Mouse (Mus musculus) MEL (cell line): ENCODE results near the gene Tsacc. TPM values are rescaled to one million over a fixed set of nuclear protein-coding genes. Genes with fewer than 3 reads are reported as not detected.

Experiments used
- DNase-seq: peaks from one replicate; pipeline ENCODE4 v3.0.0; 2011; ENCODE audit warnings: low read depth, low spot score
- H3K27ac ChIP-seq: 2 replicates; pipeline ENCODE4 v1.5.1; 2012; ENCODE audit warnings: low read depth, mild to moderate bottlenecking, control low read depth, low read length, moderate library complexity; ENCODE audit not compliant: control insufficient read depth
- H3K27me3 ChIP-seq, 2 experiments: fragments of 150-350 bp in 1 of 2; sonication (generic) in 1 of 2; 2 replicates each; pipeline ENCODE4 v1.6.1; 2012; ENCODE audit warnings: low read length in 2 of 2, mild to moderate bottlenecking in 2 of 2, improper control_type of control experiment in 1 of 2, moderate library complexity in 1 of 2; ENCODE audit not compliant: insufficient read depth in 2 of 2, control insufficient read depth in 1 of 2
- H3K36me3 ChIP-seq, 2 experiments: 2 replicates each; pipeline ENCODE4 v1.6.1; 2012 to 2014; ENCODE audit warnings: low read length in 2 of 2, improper control_type of control experiment in 1 of 2, inconsistent platforms in 1 of 2, mild to moderate bottlenecking in 1 of 2; ENCODE audit not compliant: insufficient read depth in 2 of 2, control insufficient read depth in 1 of 2
- H3K4me1 ChIP-seq, 2 experiments: fragments of 150-350 bp in 1 of 2; sonication (generic) in 1 of 2; 2 replicates each; pipeline ENCODE4 v1.6.1; 2012; ENCODE audit warnings: low read length in 2 of 2, improper control_type of control experiment in 1 of 2, mild to moderate bottlenecking in 1 of 2; ENCODE audit not compliant: insufficient read depth in 2 of 2, control insufficient read depth in 1 of 2
- H3K4me3 ChIP-seq, 2 experiments: fragments of 150-350 bp in 1 of 2; sonication (generic) in 1 of 2; 2 replicates each; pipeline ENCODE4 v1.5.1; 2012; ENCODE audit warnings: low read depth in 2 of 2, low read length in 2 of 2, mild to moderate bottlenecking in 2 of 2, moderate library complexity in 2 of 2, control low read depth in 1 of 2, improper control_type of control experiment in 1 of 2; ENCODE audit not compliant: control insufficient read depth in 1 of 2, insufficient read depth in 1 of 2
- H3K79me2 ChIP-seq: 2 replicates; pipeline ENCODE4 v1.6.1; 2012; ENCODE audit warnings: mild to moderate bottlenecking, low read length, moderate library complexity; ENCODE audit not compliant: control insufficient read depth, poor library complexity, insufficient read depth
- H3K9ac ChIP-seq: 2 replicates; pipeline ENCODE4 v1.6.1; 2012; ENCODE audit warnings: low read depth, mild to moderate bottlenecking, control low read depth, low read length, moderate library complexity; ENCODE audit not compliant: control insufficient read depth, poor library complexity, severe bottlenecking
- H3K9me3 ChIP-seq: fragments of 150-350 bp; sonication (generic); replicated peaks from 2 replicates; pipeline ENCODE4 v1.6.1; 2012; ENCODE audit warnings: mild to moderate bottlenecking, low read length, improper control_type of control experiment, moderate library complexity; ENCODE audit not compliant: insufficient read depth
- BHLHE40 ChIP-seq: IDR thresholded peaks from 2 replicates; pipeline ENCODE4 v1.6.1; 2012; ENCODE audit warnings: low read depth, mild to moderate bottlenecking, inconsistent platforms, low read length, improper control_type of control experiment, borderline replicate concordance
- CHD1 ChIP-seq: IDR thresholded peaks from 2 replicates; pipeline ENCODE4 v1.6.1; 2012; ENCODE audit warnings: low read depth, mild to moderate bottlenecking, inconsistent platforms, low read length, improper control_type of control experiment
- CHD2 ChIP-seq: IDR thresholded peaks from 2 replicates; pipeline ENCODE4 v1.6.1; 2011; ENCODE audit warnings: low read length, improper control_type of control experiment
- CTCF ChIP-seq, 3 experiments: IDR thresholded peaks in 2 of 3; conservative IDR thresholded peaks in 1 of 3; 2 replicates each; pipeline ENCODE4 v1.5.1; 2011 to 2012; ENCODE audit warnings: low read length in 3 of 3, low read depth in 2 of 3, mild to moderate bottlenecking in 2 of 3, improper control_type of control experiment in 1 of 3, inconsistent platforms in 1 of 3, mixed read lengths in 1 of 3, moderate library complexity in 1 of 3; ENCODE audit not compliant: control insufficient read depth in 1 of 3, insufficient read depth in 1 of 3, poor library complexity in 1 of 3, severe bottlenecking in 1 of 3
- E2F4 ChIP-seq: IDR thresholded peaks from 2 replicates; pipeline ENCODE4 v1.6.1; 2011; ENCODE audit warnings: low read depth, low read length, improper control_type of control experiment, borderline replicate concordance
- ELF1 ChIP-seq: IDR thresholded peaks from 2 replicates; pipeline ENCODE4 v1.6.1; 2014; ENCODE audit warnings: low read depth, mild to moderate bottlenecking, inconsistent platforms, low read length, improper control_type of control experiment, moderate library complexity
- EP300 ChIP-seq, 2 experiments: IDR thresholded peaks; 2 replicates each; pipeline ENCODE4 v1.6.1; 2011; ENCODE audit warnings: improper control_type of control experiment in 2 of 2, low read length in 2 of 2, low read depth in 1 of 2, mild to moderate bottlenecking in 1 of 2
- ETS1 ChIP-seq: IDR thresholded peaks from 2 replicates; pipeline ENCODE4 v1.6.1; 2012; ENCODE audit warnings: low read depth, mild to moderate bottlenecking, inconsistent platforms, low read length, improper control_type of control experiment, moderate library complexity
- GABPA ChIP-seq: IDR thresholded peaks from 2 replicates; pipeline ENCODE4 v1.6.1; 2012; ENCODE audit warnings: low read depth, mild to moderate bottlenecking, inconsistent platforms, low read length, improper control_type of control experiment, moderate library complexity
- GATA1 ChIP-seq: IDR thresholded peaks from 2 replicates; pipeline ENCODE4 v1.6.1; 2011; ENCODE audit warnings: low read depth, low read length, improper control_type of control experiment
- HCFC1 ChIP-seq: IDR thresholded peaks from 2 replicates; pipeline ENCODE4 v1.6.1; 2012; ENCODE audit warnings: low read depth, mild to moderate bottlenecking, inconsistent platforms, low read length, improper control_type of control experiment, moderate library complexity
- JUND ChIP-seq: IDR thresholded peaks from 2 replicates; pipeline ENCODE4 v1.6.1; 2011; ENCODE audit warnings: low read depth, mild to moderate bottlenecking, improper control_type of control experiment, low read length
- KAT2A ChIP-seq: conservative IDR thresholded peaks from 2 replicates; pipeline ENCODE4 v1.6.1; 2012; ENCODE audit warnings: low read depth, low read length, improper control_type of control experiment, inconsistent platforms
- MAFK ChIP-seq: IDR thresholded peaks from 2 replicates; pipeline ENCODE4 v1.6.1; 2011; ENCODE audit warnings: low read depth, mild to moderate bottlenecking, low read length, improper control_type of control experiment, borderline replicate concordance
- MAX ChIP-seq: IDR thresholded peaks from 2 replicates; pipeline ENCODE4 v1.6.1; 2011; ENCODE audit warnings: low read length, improper control_type of control experiment
- MAZ ChIP-seq: IDR thresholded peaks from 2 replicates; pipeline ENCODE4 v1.6.1; 2012; ENCODE audit warnings: low read depth, mild to moderate bottlenecking, inconsistent platforms, low read length, improper control_type of control experiment
- MEF2A ChIP-seq: IDR thresholded peaks from 2 replicates; pipeline ENCODE4 v1.6.1; 2014; ENCODE audit warnings: low read depth, mild to moderate bottlenecking, inconsistent platforms, low read length, improper control_type of control experiment; ENCODE audit not compliant: poor library complexity, insufficient replicate concordance, severe bottlenecking; ENCODE audit errors: extremely low read depth
- MXI1 ChIP-seq: IDR thresholded peaks from 2 replicates; pipeline ENCODE4 v1.6.1; 2011; ENCODE audit warnings: mild to moderate bottlenecking, low read depth, low read length, improper control_type of control experiment
- MYB ChIP-seq: IDR thresholded peaks from 2 replicates; pipeline ENCODE4 v1.6.1; 2011; ENCODE audit warnings: mild to moderate bottlenecking, low read depth, low read length, improper control_type of control experiment
- MYC ChIP-seq: IDR thresholded peaks from 2 replicates; pipeline ENCODE4 v1.6.1; 2011; ENCODE audit warnings: low read depth, mild to moderate bottlenecking, low read length, improper control_type of control experiment, moderate library complexity
- NELFE ChIP-seq: IDR thresholded peaks from 2 replicates; pipeline ENCODE4 v1.6.1; 2011; ENCODE audit warnings: low read depth, low read length, improper control_type of control experiment
- NRF1 ChIP-seq: IDR thresholded peaks from 2 replicates; pipeline ENCODE4 v1.6.1; 2014; ENCODE audit warnings: low read depth, mild to moderate bottlenecking, inconsistent platforms, low read length, improper control_type of control experiment, moderate library complexity; ENCODE audit not compliant: poor library complexity, insufficient read depth, severe bottlenecking
- POLR2A ChIP-seq, 2 experiments: IDR thresholded peaks; 2 replicates each; pipeline ENCODE4 v1.6.1; 2011 to 2012; ENCODE audit warnings: low read length in 2 of 2, mild to moderate bottlenecking in 2 of 2, control low read depth in 1 of 2, improper control_type of control experiment in 1 of 2, low read depth in 1 of 2, moderate library complexity in 1 of 2; ENCODE audit not compliant: control insufficient read depth in 1 of 2, insufficient read depth in 1 of 2, poor library complexity in 1 of 2
- POLR2AphosphoS2 ChIP-seq: IDR thresholded peaks from 2 replicates; pipeline ENCODE4 v1.6.1; 2011; ENCODE audit warnings: low read length, improper control_type of control experiment
- POLR2AphosphoS5 ChIP-seq: IDR thresholded peaks from 2 replicates; pipeline ENCODE4 v1.6.1; 2012; ENCODE audit warnings: low read depth, borderline replicate concordance, mild to moderate bottlenecking, inconsistent platforms, low read length, moderate library complexity, mixed read lengths
- RAD21 ChIP-seq: IDR thresholded peaks from 2 replicates; pipeline ENCODE4 v1.6.1; 2011; ENCODE audit warnings: mild to moderate bottlenecking, low read depth, low read length, improper control_type of control experiment
- RCOR1 ChIP-seq: IDR thresholded peaks from 2 replicates; pipeline ENCODE4 v1.6.1; 2012; ENCODE audit warnings: low read depth, mild to moderate bottlenecking, inconsistent platforms, low read length, improper control_type of control experiment
- SIN3A ChIP-seq: IDR thresholded peaks from 2 replicates; pipeline ENCODE4 v1.6.1; 2012; ENCODE audit warnings: low read length, improper control_type of control experiment, inconsistent platforms
- SMC3 ChIP-seq: IDR thresholded peaks from 2 replicates; pipeline ENCODE4 v1.6.1; 2011; ENCODE audit warnings: low read depth, low read length, improper control_type of control experiment
- TAL1 ChIP-seq: IDR thresholded peaks from 2 replicates; pipeline ENCODE4 v1.6.1; 2012; ENCODE audit warnings: mild to moderate bottlenecking, inconsistent platforms, low read length, moderate library complexity, mixed read lengths
- TCF12 ChIP-seq: IDR thresholded peaks from 2 replicates; pipeline ENCODE4 v1.6.1; 2014; ENCODE audit warnings: low read depth, mild to moderate bottlenecking, inconsistent platforms, low read length, improper control_type of control experiment, moderate library complexity
- UBTF ChIP-seq: IDR thresholded peaks from 2 replicates; pipeline ENCODE4 v1.6.1; 2012; ENCODE audit warnings: low read depth, mild to moderate bottlenecking, inconsistent platforms, low read length, improper control_type of control experiment, moderate library complexity, borderline replicate concordance; ENCODE audit not compliant: insufficient read depth
- USF1 ChIP-seq: IDR thresholded peaks from 2 replicates; pipeline ENCODE4 v1.6.1; 2014; ENCODE audit warnings: low read depth, mild to moderate bottlenecking, inconsistent platforms, low read length, improper control_type of control experiment, moderate library complexity
- USF2 ChIP-seq, 2 experiments: IDR thresholded peaks; 2 replicates each; pipeline ENCODE4 v1.6.1; 2011 to 2012; ENCODE audit warnings: improper control_type of control experiment in 2 of 2, low read length in 2 of 2, borderline replicate concordance in 1 of 2, inconsistent platforms in 1 of 2, low read depth in 1 of 2, mild to moderate bottlenecking in 1 of 2; ENCODE audit not compliant: insufficient read depth in 1 of 2
- ZC3H11A ChIP-seq: IDR thresholded peaks from 2 replicates; pipeline ENCODE4 v1.6.1; 2012; ENCODE audit warnings: low read depth, mild to moderate bottlenecking, inconsistent platforms, low read length, improper control_type of control experiment
- ZKSCAN1 ChIP-seq: IDR thresholded peaks from 2 replicates; pipeline ENCODE4 v1.6.1; 2012; ENCODE audit warnings: low read depth, mild to moderate bottlenecking, inconsistent platforms, low read length, improper control_type of control experiment, moderate library complexity
- ZMIZ1 ChIP-seq: IDR thresholded peaks from 2 replicates; pipeline ENCODE4 v1.6.1; 2012; ENCODE audit warnings: low read depth, mild to moderate bottlenecking, inconsistent platforms, low read length, improper control_type of control experiment, moderate library complexity
- ZNF384 ChIP-seq: IDR thresholded peaks from 2 replicates; pipeline ENCODE4 v1.6.1; 2012; ENCODE audit warnings: low read depth, mild to moderate bottlenecking, inconsistent platforms, low read length, improper control_type of control experiment
- polyA plus RNA-seq, 2 experiments: library from polyadenylated mRNA; stranded (reverse) in 1 of 2; unstranded in 1 of 2; fragments of >175 nt in 1 of 2; fragments of >200 nt in 1 of 2; gene quantifications; 2 replicates each; pipeline versions ENCODE4 v1.2.1 to v1.2.4; 2012; ENCODE audit warnings: low replicate concordance in 2 of 2, low read depth in 1 of 2; ENCODE audit not compliant: insufficient read length in 2 of 2, insufficient read depth in 1 of 2, missing spikeins in 1 of 2
- total RNA-seq: library from RNA; depleted of rRNA; stranded (reverse); fragments of 300-350 nt; gene quantifications from 2 replicates; pipeline ENCODE4 v1.2.3, GENCODE M21; 2012

Tsacc gene
- total and polyA plus RNA-seq, 3 experiments, result 34.1 to 41.1 TPM; not detected in 1

- peaks cover 4 to 9% of the 10 kb centered on the region in 2 experiments; a peak in 3 of 4 replicates for H3K27me3 ChIP-seq
- no peaks in the 10 kb centered on the region for H3K79me2 ChIP-seq
- DNase-seq, result peak; percentile 73
- TF ChIP-seq USF1, result no peak
- no peak for TF ChIP-seq MEF2A
- no peak for TF ChIP-seq MYC
- no peak for TF ChIP-seq NRF1
- TF ChIP-seq MAX, result no peak
- no peak for TF ChIP-seq POLR2A (IDR thresholded peaks at IDR 0.05; ENCODE audit: control insufficient read depth in 1 of 2, insufficient read depth in 1 of 2, low read depth in 1 of 2, low read length in 2 of 2, poor library complexity in 1 of 2)
- no peak for TF ChIP-seq GABPA
- no peak for TF ChIP-seq POLR2AphosphoS5
- peak; percentile 49; the same call in 1 of the 2 replicates for TF ChIP-seq MAZ
- no peak for TF ChIP-seq UBTF
- no peak for TF ChIP-seq CHD2
- TF ChIP-seq CHD1, result no peak
- TF ChIP-seq USF2 (IDR thresholded peaks at IDR 0.05; ENCODE audit: borderline replicate concordance in 1 of 2, insufficient read depth in 1 of 2, low read depth in 1 of 2, low read length in 2 of 2), result no peak
- no peak for TF ChIP-seq BHLHE40
- no peak for TF ChIP-seq MYB
- TF ChIP-seq ZKSCAN1, result no peak
- TF ChIP-seq TAL1, result no peak
- peak; percentile 69 for TF ChIP-seq SMC3
- TF ChIP-seq ZNF384, result no peak
- TF ChIP-seq ZMIZ1, result no peak
- no peak for TF ChIP-seq GATA1
- no peak for TF ChIP-seq EP300 (IDR thresholded peaks at IDR 0.05; ENCODE audit: low read depth in 1 of 2, low read length in 2 of 2)
- TF ChIP-seq POLR2AphosphoS2, result no peak
- TF ChIP-seq ETS1, result no peak
- TF ChIP-seq KAT2A, result no peak
- TF ChIP-seq HCFC1, result no peak
- TF ChIP-seq ELF1, result peak; percentile 13; the same call in 1 of the 2 replicates
- TF ChIP-seq MAFK, result no peak
- no peak for TF ChIP-seq MXI1
- no peak for TF ChIP-seq JUND
- TF ChIP-seq TCF12, result no peak
- TF ChIP-seq RCOR1, result no peak
- peak; percentile 79 for TF ChIP-seq RAD21
- peak; percentile 93 to 99 (median 97) for TF ChIP-seq CTCF (IDR thresholded peaks at IDR 0.05 in 2 of 3, conservative IDR thresholded peaks at IDR 0.05 in 1 of 3; ENCODE audit: control insufficient read depth in 1 of 3, insufficient read depth in 1 of 3, low read depth in 2 of 3, low read length in 3 of 3, poor library complexity in 1 of 3, severe bottlenecking in 1 of 3)
- no peak for TF ChIP-seq NELFE
- TF ChIP-seq ZC3H11A, result peak; percentile 49
- TF ChIP-seq E2F4, result no peak
- TF ChIP-seq SIN3A, result no peak
Observed at GRCm38 (mm10) chr3:88244071-88244470, 52.7 kb downstream of the Tsacc start.

More at GRCm38 (mm10) chr3:88244071-88244470, 52.7 kb downstream of the Tsacc start:
- no peaks in the 10 kb centered on the region for H3K36me3 ChIP-seq
- H3K4me1 ChIP-seq, result peaks cover 0 to 4% of the 10 kb centered on the region in 2 experiments; a peak in 1 of 4 replicates
- no peak overlapping the region for H3K27ac ChIP-seq
- no peak overlapping the region for H3K4me3 ChIP-seq
- H3K9me3 ChIP-seq, result no peaks in the 10 kb centered on the region
- no peak overlapping the region for H3K9ac ChIP-seq
